Mouse (Mus musculus) midbrain, embryonic 12.5 days (tissue): Measurements from ENCODE around the gene Edaradd. TPM values are rescaled to one million over a fixed set of nuclear protein-coding genes. Genes with fewer than 3 reads are reported as not detected.

ENCODE experiments used
- ATAC-seq: fragments of 200-750 bp; cut with Nextera tagmentation; 2 replicates; pipeline ENCODE4 v1.8.0; 2017; ENCODE audit warnings: low read depth, moderate TSS enrichment, moderate library complexity; ENCODE audit not compliant: low FRiP score
- H3K27ac ChIP-seq: fragments of 300-500 bp; sonication (generic); replicated peaks from 2 replicates; pipeline ENCODE4 v1.5.1; 2016; ENCODE audit warnings: mild to moderate bottlenecking
- H3K27me3 ChIP-seq: fragments of 300-500 bp; sonication (generic); 2 replicates; pipeline ENCODE4 v1.6.1; 2016; ENCODE audit warnings: mild to moderate bottlenecking
- H3K36me3 ChIP-seq: fragments of 300-500 bp; sonication (generic); 2 replicates; pipeline ENCODE4 v1.6.1; 2016
- H3K4me1 ChIP-seq: fragments of 300-500 bp; sonication (generic); 2 replicates; pipeline ENCODE4 v1.6.1; 2016
- H3K4me2 ChIP-seq: fragments of 300-500 bp; sonication (generic); replicated peaks from 2 replicates; pipeline ENCODE4 v1.6.1; 2016; ENCODE audit warnings: mild to moderate bottlenecking, moderate library complexity
- H3K4me3 ChIP-seq: fragments of 300-500 bp; sonication (generic); 2 replicates; pipeline ENCODE4 v1.5.1; 2016; ENCODE audit warnings: mild to moderate bottlenecking
- H3K9ac ChIP-seq: fragments of 300-500 bp; sonication (generic); replicated peaks from 2 replicates; pipeline ENCODE4 v1.6.1; 2016; ENCODE audit warnings: mild to moderate bottlenecking, moderate library complexity
- H3K9me3 ChIP-seq: fragments of 300-500 bp; sonication (generic); 2 replicates; pipeline ENCODE4 v1.6.1; 2016; ENCODE audit warnings: mild to moderate bottlenecking
- WGBS: fragments of 180-500 bp; shearing (Covaris S2); methylation state at CpG from one replicate; pipeline ENCODE4 v1.1.7; 2016; 5-methylcytosine and 5-hydroxymethylcytosine counted together
- polyA plus RNA-seq: library from polyadenylated mRNA; unstranded; fragments of >200 nt; fragmentation: Nextera tagmentation; extraction: Ambion mirVana; gene quantifications from 2 replicates; pipeline ENCODE4 v1.2.1, GENCODE M21; 2016

The Edaradd gene
- polyA plus RNA-seq, 1 experiment from 2014 or later = 1.4 TPM

DNA sequence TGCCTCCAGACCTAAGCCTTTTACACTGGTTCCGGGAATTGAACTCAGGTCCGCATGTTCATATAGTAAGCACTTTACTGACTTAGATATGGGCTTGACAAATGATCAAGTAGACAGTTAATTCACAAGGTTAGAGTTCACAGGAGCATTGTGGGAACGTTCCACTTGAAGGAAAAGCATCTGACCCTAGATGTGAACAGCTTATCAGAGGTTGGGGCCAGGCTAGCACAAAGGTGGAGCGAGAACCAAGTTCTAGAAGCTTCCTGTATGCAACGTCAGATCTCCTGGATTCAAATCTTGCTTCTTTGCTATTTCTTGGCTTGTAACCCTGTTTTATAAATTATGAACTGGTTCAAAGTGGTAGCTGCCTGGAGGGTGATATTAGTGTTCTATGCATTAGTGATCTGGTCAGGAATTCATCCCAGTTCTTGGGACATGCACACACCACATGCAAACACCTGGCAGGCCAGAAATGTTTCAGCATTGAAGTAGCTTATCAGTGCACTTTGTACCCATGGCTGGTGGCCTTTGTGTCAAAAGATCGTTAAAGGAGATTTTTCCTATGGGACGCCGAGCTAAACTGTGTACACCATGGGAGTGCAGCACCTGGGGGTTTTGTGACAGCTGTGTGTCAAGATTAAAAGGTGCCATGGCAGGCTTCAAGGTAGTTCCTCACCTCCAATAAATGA, 23.8 kb upstream of the Edaradd start:
- WGBS = 91% methylated on average over 8 of the region's 8 CpGs

DNA sequence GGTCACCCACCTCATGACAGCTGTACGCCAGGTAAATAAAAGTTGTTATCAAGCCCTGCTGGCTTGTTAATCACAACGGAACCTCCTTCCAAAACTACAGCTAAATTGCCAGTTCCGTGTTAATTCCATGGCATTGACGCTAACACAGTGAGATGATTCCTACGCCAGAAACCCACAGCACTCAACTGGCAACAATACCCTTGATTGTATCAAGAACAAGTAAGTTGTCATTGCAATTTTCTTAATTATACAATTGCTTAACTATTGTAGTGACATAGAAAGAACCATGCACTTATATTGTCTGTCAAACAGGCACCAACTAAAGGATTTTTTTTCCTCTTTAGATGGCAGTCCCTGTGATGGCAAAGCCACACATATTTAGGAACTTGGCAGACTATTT, 23.0 kb upstream of the Edaradd start:
- Histone ChIP-seq H3K4me3 (no peak overlapping the region), H3K36me3 (no peaks in the 10 kb centered on the region), H3K4me2 (no peak overlapping the region), H3K9me3 (no peaks in the 10 kb centered on the region), H3K27me3 (peaks cover 16% of the 10 kb centered on the region), H3K9ac (no peak overlapping the region), H3K27ac (no peak overlapping the region), H3K4me1 (peaks cover 14% of the 10 kb centered on the region)
- ATAC-seq = no peak
- 83% methylated on average over 5 of the region's 5 CpGs for WGBS

More for the DNA sequence above, 23.8 kb upstream of the Edaradd start:
- Histone ChIP-seq H3K4me2 (no peak overlapping the region), H3K9ac (no peak overlapping the region), H3K27me3 (peaks cover 16% of the 10 kb centered on the region), H3K36me3 (no peaks in the 10 kb centered on the region), H3K27ac (no peak overlapping the region), H3K9me3 (no peaks in the 10 kb centered on the region), H3K4me3 (no peak overlapping the region), H3K4me1 (peaks cover 14% of the 10 kb centered on the region)
- ATAC-seq = no peak

DNA sequence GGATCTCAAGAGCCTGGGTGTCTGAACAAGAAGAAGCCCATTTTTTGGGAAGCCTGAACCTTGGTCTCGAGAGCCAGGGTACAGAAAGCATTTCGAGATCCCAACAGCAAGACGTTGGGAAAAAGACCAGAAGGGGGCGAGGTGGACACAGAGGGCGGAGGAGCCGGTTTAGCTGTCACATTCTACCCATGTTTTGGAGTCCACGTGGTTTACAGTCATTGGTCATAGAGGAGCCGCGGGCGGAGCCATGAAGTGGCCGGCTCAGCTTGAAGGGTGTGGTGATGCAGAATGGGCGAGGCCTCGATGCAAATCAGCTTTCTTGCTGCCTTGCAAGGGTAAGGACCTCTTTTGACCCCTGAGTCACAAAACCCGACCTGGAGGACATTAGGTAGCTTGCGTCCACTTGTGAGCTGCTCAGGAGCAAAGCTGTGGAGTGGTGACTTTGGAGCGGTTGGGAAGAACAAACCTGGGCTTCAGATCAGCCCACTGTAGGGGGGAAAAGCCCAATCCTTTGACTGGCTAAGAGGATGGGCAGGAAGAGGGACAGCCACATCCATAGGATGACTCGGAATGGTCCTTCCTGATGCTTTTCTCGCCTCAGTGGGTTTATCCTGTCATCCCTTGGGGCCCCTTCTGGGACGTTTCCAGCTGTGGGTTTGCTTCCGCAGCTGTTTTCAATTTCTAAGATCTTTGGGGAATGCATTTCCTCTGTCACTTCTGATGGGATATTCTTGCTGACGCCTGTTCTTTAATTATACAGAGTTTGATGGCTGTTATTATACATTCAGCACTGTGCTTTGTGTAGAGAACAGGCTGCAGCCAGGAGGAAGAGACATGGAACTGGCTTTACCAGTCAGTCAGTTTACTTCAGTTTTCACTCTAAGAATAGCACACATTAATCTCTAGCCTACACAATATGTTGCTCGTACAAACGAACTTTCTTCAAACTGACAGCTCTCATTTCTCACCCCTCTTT, 22.1 kb upstream of the Edaradd start:
- peak; percentile 80 for ATAC-seq
- Histone ChIP-seq H3K4me1 (peaks cover 14% of the 10 kb centered on the region), H3K4me2 (peak overlapping the region; percentile 39), H3K27ac (no peak overlapping the region), H3K27me3 (peaks cover 16% of the 10 kb centered on the region), H3K4me3 (no peak overlapping the region), H3K9ac (no peak overlapping the region), H3K36me3 (no peaks in the 10 kb centered on the region), H3K9me3 (no peaks in the 10 kb centered on the region)
- 11% methylated on average over 23 of the region's 23 CpGs for WGBS

DNA sequence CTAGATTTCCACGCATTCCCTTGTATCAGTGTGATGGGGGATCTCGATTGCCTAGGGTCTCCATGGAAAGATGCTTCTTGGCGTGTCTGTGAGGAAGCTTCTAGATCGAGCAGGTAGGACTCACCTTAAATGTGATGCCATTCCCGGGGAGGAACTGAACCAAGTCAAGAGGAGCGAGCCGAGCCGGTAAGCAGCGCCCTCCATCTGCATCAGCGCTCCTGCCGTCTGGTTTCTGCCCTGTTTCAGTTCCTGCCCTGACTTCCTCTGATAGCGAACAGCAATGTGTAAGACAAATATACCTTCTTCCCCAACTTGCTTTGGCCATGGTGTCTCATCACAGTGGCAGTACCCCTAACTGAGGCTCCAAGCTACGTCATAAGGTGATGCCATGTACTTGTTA, 19.9 kb upstream of the Edaradd start:
- ATAC-seq = no peak
- Histone ChIP-seq H3K4me3 (no peak overlapping the region), H3K4me1 (peaks cover 14% of the 10 kb centered on the region), H3K9ac (no peak overlapping the region), H3K27me3 (peaks cover 14% of the 10 kb centered on the region), H3K36me3 (no peaks in the 10 kb centered on the region), H3K27ac (no peak overlapping the region), H3K4me2 (peak overlapping the region; percentile 29), H3K9me3 (no peaks in the 10 kb centered on the region)
- 46% methylated on average over 13 of the region's 13 CpGs for WGBS

DNA sequence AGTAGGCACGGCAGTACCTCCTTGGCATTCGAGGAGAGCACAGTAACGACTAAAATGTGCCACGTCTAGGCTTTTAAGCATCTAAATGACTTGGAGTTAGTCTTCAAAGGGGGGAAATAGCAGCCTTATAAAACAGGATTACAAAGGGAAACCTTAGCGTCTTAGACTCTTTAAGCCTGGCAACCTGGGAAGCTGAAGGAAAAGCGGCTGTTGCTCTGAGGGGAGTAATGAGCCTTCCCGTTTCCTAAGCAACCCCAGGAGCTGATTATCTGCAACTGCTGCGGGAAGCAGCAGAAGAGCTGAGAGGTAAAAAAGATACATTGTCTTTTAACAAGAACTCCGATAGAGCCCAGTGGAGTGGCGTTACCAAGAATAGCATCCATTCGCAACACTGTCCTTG, 19.5 kb upstream of the Edaradd start:
- no peaks in the 10 kb centered on the region for H3K9me3 ChIP-seq
- ATAC-seq = no peak
- no peak overlapping the region for H3K4me3 ChIP-seq
- no peak overlapping the region for H3K9ac ChIP-seq
- H3K36me3 ChIP-seq = no peaks in the 10 kb centered on the region
- peak overlapping the region; percentile 29 for H3K4me2 ChIP-seq
- peaks cover 11% of the 10 kb centered on the region for H3K27me3 ChIP-seq
- 11% methylated on average over 11 of the region's 11 CpGs for WGBS
- H3K4me1 ChIP-seq = peaks cover 14% of the 10 kb centered on the region
- H3K27ac ChIP-seq = no peak overlapping the region

DNA sequence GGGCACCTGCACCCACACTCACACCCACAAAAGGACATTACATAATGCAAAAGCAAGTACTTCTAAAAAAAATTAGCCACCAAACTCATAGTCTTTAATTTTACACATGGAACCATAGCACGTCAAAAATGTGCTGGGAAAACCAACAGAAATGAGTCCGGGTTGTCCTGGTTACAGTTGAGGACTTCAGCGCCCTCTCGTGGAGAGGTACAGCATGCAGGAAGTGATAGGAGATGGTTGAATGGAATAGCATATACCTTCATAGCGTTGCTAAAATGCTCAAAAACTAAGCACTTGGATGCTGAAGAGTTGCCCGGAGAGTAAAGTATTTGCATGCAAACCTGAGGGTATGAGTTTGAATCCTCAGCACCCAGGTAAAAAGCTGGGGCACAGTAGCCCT, 17.7 kb upstream of the Edaradd start:
- no peak overlapping the region for H3K9ac ChIP-seq
- H3K4me1 ChIP-seq = peaks cover 14% of the 10 kb centered on the region
- H3K4me2 ChIP-seq = no peak overlapping the region
- H3K9me3 ChIP-seq = no peaks in the 10 kb centered on the region
- H3K27me3 ChIP-seq = peaks cover 11% of the 10 kb centered on the region
- H3K27ac ChIP-seq = no peak overlapping the region
- H3K36me3 ChIP-seq = no peaks in the 10 kb centered on the region
- no peak for ATAC-seq
- no peak overlapping the region for H3K4me3 ChIP-seq
- WGBS = 73% methylated on average over 6 of the region's 6 CpGs

DNA sequence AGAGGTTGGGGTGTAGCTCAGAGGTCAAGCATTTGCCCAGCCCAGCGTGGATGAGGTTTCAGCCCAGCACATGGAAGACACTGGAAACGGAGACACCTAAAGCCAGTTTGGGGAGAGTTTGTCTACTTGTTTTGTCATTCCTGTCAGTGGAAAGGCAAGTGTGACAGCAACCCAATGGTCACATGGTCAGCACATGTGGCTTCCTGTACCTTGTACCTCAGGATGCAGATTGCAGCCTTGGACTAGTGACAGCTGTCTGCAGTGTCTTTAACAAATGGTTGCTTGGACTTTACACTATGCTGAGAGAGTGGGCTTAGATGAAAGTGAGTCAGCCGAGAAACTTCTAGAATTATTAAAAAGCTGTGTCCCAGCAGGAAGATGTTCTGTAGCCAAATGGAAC, 14.4 kb upstream of the Edaradd start:
- Histone ChIP-seq H3K4me2 (no peak overlapping the region), H3K27me3 (no peaks in the 10 kb centered on the region; the same call in 1 of the 2 replicates), H3K4me3 (no peak overlapping the region), H3K27ac (no peak overlapping the region), H3K9me3 (no peaks in the 10 kb centered on the region), H3K9ac (no peak overlapping the region), H3K4me1 (0 out of 2 replicates have a peak, but pooled peaks cover 3% of the 10 kb centered on the region), H3K36me3 (no peaks in the 10 kb centered on the region)
- 86% methylated on average over 3 of the region's 3 CpGs for WGBS
- no peak for ATAC-seq

DNA sequence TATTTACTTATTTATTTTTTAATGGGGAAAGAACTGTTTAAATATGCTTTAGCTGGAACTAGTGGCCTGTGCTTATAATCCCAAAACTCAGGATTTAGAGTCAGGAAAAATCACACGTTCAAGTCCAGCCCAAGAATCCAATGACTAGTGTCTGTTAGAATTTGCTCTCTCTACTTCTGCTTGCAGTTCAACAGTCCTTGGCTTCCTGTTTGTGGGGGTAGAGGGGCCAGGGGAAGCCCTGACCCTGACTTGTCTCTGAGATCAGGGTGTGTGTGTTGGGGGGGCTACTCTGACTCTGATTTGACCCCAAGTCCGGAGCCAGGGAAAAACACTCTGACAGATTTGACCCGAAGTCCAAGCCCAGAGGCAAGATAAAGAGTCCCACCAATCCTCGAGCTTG, 5.4 kb upstream of the Edaradd start:
- H3K27ac ChIP-seq = no peak overlapping the region
- no peaks in the 10 kb centered on the region for H3K36me3 ChIP-seq
- no peak overlapping the region for H3K4me2 ChIP-seq
- peaks cover 9% of the 10 kb centered on the region for H3K27me3 ChIP-seq
- H3K9me3 ChIP-seq = no peaks in the 10 kb centered on the region
- no peak for ATAC-seq
- 94% methylated on average over 4 of the region's 4 CpGs for WGBS
- H3K4me1 ChIP-seq = no peaks in the 10 kb centered on the region
- no peak overlapping the region for H3K9ac ChIP-seq
- no peak overlapping the region for H3K4me3 ChIP-seq

DNA sequence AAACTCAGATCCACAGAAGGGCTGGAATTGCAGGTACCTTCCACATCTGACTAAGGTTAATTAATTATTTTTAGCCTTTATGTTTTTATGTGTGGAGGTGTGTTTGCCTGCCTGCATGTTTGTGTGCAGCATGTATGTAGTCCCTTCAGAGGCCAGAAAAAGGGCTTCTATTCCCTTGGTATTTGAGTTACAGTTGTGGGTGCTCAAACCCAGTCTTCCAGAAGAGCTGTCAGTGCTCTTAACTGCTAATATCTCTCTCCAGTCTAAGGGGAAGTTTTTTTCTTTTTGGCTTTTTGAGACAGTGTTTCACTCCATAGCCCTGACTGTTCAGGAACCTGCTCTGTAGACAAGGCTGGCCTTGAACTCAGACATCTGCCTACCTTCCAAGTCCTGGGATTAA, 2.1 kb upstream of the Edaradd start:
- Histone ChIP-seq H3K4me2 (no peak overlapping the region), H3K9me3 (no peaks in the 10 kb centered on the region), H3K27ac (no peak overlapping the region), H3K36me3 (no peaks in the 10 kb centered on the region), H3K9ac (no peak overlapping the region), H3K4me3 (no peak overlapping the region), H3K27me3 (peaks cover 29% of the 10 kb centered on the region), H3K4me1 (no peaks in the 10 kb centered on the region)
- no peak for ATAC-seq

DNA sequence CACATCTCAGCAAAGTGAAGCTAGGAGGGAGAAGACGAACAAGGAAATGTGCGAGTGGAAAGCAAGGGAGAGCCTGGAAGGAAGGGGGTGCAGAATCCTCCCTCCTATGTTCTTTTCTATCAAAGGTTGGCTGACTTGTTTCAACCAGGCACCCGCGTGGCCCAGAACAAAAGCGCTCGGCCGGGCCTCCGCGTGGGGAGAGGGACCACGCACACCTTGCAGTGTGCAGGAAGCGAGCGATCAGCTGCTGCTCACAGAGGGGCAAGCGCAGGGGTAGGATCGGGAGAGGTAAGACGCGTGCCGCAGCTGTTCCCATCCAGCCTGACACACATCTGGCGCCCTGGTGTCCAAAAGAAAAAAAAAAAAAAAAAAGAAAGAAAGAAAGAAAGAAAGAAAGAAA, 867 bp downstream of the Edaradd start:
- no peaks in the 10 kb centered on the region for H3K9me3 ChIP-seq
- no peaks in the 10 kb centered on the region for H3K36me3 ChIP-seq
- H3K4me3 ChIP-seq = peak overlapping the region; percentile 54
- peak overlapping the region; percentile 91 for H3K4me2 ChIP-seq
- no peaks in the 10 kb centered on the region for H3K4me1 ChIP-seq
- 2% methylated on average over 18 of the region's 18 CpGs for WGBS
- no peak overlapping the region for H3K27ac ChIP-seq
- peaks cover 32% of the 10 kb centered on the region for H3K27me3 ChIP-seq
- 0 out of 2 replicates have a peak overlapping the region, but pooled peaks have one; percentile 31 for H3K9ac ChIP-seq
- peak; percentile 57 for ATAC-seq

DNA sequence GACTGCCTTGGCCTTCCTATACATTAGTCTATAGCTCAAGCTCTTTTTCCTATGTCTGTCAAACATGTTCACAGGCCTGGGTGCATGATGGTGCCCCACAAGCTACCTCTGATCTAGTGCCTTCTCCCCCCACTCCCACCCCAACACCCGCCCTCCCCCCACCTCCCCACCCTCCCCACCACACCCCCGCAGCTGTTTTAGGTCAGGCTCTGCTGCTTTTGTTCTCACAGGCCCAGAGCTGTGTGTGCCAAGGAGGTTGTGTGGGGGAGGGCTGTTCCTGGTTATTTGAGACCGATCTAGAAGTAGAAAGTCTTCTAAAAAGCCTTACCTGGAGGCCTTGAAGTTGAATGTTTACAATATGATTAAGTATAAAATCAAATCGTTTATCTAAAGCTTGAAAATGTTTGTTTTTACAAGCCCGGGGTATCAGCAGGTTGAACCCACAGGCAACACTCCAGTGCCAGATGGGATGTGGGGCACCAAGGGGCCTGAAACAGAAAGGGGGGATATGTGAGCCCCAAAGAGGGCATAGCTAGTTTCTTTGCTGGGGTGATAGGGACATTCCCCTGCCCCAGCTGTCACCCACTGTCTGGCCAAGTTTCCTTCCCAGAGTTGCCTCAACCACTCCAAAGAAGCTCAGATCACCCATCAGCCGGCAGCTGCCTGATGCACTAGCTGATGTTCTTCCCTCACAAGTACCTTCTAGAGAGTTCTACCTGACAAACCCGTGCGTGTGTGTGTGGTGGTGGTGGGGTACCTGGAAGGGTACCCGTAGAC, 8.9 kb downstream of the Edaradd start:
- Histone ChIP-seq H3K27ac (no peak overlapping the region), H3K4me3 (no peak overlapping the region), H3K9ac (no peak overlapping the region), H3K9me3 (no peaks in the 10 kb centered on the region), H3K27me3 (no peaks in the 10 kb centered on the region), H3K4me2 (no peak overlapping the region), H3K4me1 (no peaks in the 10 kb centered on the region), H3K36me3 (no peaks in the 10 kb centered on the region)
- ATAC-seq = no peak
- WGBS = 77% methylated on average over 9 of the region's 9 CpGs

DNA sequence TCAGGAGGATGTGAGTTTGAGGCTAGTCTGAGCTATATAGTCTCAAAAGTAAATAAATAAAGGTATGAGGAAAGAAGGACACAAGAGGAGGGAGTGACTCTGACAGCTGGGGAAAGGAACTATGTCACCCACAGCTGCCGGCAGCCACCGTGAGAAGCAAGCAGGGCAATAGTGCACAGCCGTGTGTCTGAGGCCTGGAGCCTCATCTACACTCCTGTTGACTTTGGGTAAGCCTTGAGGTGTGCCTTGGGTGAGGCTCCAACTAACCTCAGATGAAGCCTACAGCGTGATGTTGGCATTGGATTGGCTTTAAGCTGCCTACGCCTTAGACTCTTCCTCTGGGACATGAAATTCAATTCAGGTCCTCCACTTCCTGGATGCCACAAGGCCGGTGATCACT, 10.2 kb downstream of the Edaradd start:
- H3K27ac ChIP-seq = no peak overlapping the region
- H3K4me2 ChIP-seq = no peak overlapping the region
- no peak for ATAC-seq
- H3K4me1 ChIP-seq = no peaks in the 10 kb centered on the region
- no peak overlapping the region for H3K4me3 ChIP-seq
- H3K36me3 ChIP-seq = no peaks in the 10 kb centered on the region
- H3K27me3 ChIP-seq = no peaks in the 10 kb centered on the region
- H3K9ac ChIP-seq = no peak overlapping the region
- 89% methylated on average over 6 of the region's 6 CpGs for WGBS
- no peaks in the 10 kb centered on the region for H3K9me3 ChIP-seq
